Mouse (Mus musculus): ENCODE results near the gene Zxdc. TPM values are rescaled to one million over a fixed set of nuclear protein-coding genes. Genes with fewer than 3 reads are reported as not detected.

Gene Zxdc
- polyA plus RNA-seq, 1 experiment from 2014 or later, result 9.5 TPM

Other genes with a start within 250 kb of the Zxdc start
- 0.05 TPM in 1 of 2 replicates, not detected in the other for gene Vmn1r51, start 246.9 kb upstream of the Zxdc start, polyA plus RNA-seq (2015; fragmentation: Nextera tagmentation; extraction: Ambion mirVana)
- gene Vmn1r52, start 194.7 kb upstream of the Zxdc start, polyA plus RNA-seq (2015; fragmentation: Nextera tagmentation; extraction: Ambion mirVana), result not detected in 2 replicates
- gene V1ra8, start 166.7 kb upstream of the Zxdc start, polyA plus RNA-seq (2015; fragmentation: Nextera tagmentation; extraction: Ambion mirVana), result not detected in 2 replicates
- not detected in 2 replicates for gene Vmn1r53, start 145.1 kb upstream of the Zxdc start, polyA plus RNA-seq (2015; fragmentation: Nextera tagmentation; extraction: Ambion mirVana)
- gene Vmn1r54, start 123.2 kb upstream of the Zxdc start, polyA plus RNA-seq (2015; fragmentation: Nextera tagmentation; extraction: Ambion mirVana), result not detected in 2 replicates
- not detected in 2 replicates for gene BC048671, start 68.3 kb upstream of the Zxdc start, polyA plus RNA-seq (2015; fragmentation: Nextera tagmentation; extraction: Ambion mirVana)
- 4.4 and 6.8 TPM in 2 replicates for gene Chst13, start 44.3 kb upstream of the Zxdc start, polyA plus RNA-seq (2015; fragmentation: Nextera tagmentation; extraction: Ambion mirVana)
- 0.07 and 0.19 TPM in 2 replicates for gene Uroc1, start 36.2 kb upstream of the Zxdc start, polyA plus RNA-seq (2015; fragmentation: Nextera tagmentation; extraction: Ambion mirVana)
- 1.4 and 1.7 TPM in 2 replicates for gene Cfap100, start 59.3 kb downstream of the Zxdc start, polyA plus RNA-seq (2015; fragmentation: Nextera tagmentation; extraction: Ambion mirVana)
- 6.8 and 7.1 TPM in 2 replicates for gene Klf15, start 93.1 kb downstream of the Zxdc start, polyA plus RNA-seq (2015; fragmentation: Nextera tagmentation; extraction: Ambion mirVana)
- 2.0 and 2.1 TPM in 2 replicates for gene Aldh1l1, start 116.9 kb downstream of the Zxdc start, polyA plus RNA-seq (2015; fragmentation: Nextera tagmentation; extraction: Ambion mirVana)
- gene Slc41a3, start 235.2 kb downstream of the Zxdc start, polyA plus RNA-seq (2015; fragmentation: Nextera tagmentation; extraction: Ambion mirVana), result 5.3 and 6.1 TPM in 2 replicates